Mouse (Mus musculus): ENCODE data around the gene Sbk1. TPM values are rescaled to one million over a fixed set of nuclear protein-coding genes. Genes with fewer than 3 reads are reported as not detected.

Sbk1 gene
- polyA plus RNA-seq, 1 experiment: 518 TPM

DNA sequence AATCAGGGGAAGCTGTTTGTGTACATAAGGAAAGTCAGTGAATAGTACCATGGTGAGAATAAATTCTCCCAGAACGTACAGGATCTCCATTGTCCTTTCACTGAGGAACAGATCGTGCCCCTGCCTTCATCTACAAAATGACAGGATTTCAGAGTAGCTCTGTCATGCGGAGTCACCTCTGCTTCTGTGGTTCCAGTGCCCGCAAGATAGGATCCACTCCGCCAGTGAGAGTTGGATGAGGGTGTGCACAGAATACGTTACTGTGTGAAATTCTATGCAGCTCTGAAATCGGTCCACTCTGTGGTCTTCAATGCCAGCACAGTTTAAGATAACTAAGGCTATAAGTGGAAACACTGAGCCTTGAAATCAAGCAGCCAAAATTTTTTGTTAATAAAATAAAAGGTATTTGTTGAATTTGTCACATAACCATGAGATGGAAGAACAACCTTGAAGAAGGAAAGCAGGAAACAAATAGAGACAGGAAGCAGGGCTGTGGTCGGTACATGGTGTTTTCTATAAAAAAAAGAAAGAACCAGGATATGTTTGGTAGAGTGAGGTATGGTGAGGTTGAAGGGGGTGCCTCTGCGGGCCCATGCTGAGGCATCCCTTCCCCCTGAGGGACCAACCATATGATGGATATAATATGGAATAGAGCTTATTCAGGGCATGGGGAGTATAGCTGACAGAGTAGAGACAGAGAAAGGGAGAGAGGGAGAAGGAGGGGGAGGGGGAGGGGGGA lies 57.7 kb downstream of the Sbk1 start:
- DNase-seq (ENCODE audit: low read depth): no peak
- no peak for TF ChIP-seq CTCF (IDR thresholded peaks at IDR 0.05; ENCODE audit: borderline replicate concordance, extremely low read depth, insufficient read depth, insufficient read length)
- no peak for TF ChIP-seq POLR2A (IDR thresholded peaks at IDR 0.05; ENCODE audit: borderline replicate concordance, extremely low read depth, insufficient read depth, insufficient read length, poor library complexity, severe bottlenecking)

- no peak for TF ChIP-seq POLR2A (IDR thresholded peaks at IDR 0.05; ENCODE audit: borderline replicate concordance, extremely low read depth, insufficient read depth, insufficient read length, poor library complexity, severe bottlenecking)
- no peak for TF ChIP-seq CTCF (IDR thresholded peaks at IDR 0.05; ENCODE audit: borderline replicate concordance, extremely low read depth, insufficient read depth, insufficient read length)
- no peak for DNase-seq (ENCODE audit: low read depth)
Measured at GRCm38 (mm10) chr7:126330693-126331092, 58.3 kb downstream of the Sbk1 start.

- TF ChIP-seq POLR2A (IDR thresholded peaks at IDR 0.05; ENCODE audit: borderline replicate concordance, extremely low read depth, insufficient read depth, insufficient read length, poor library complexity, severe bottlenecking) (no peak), CTCF (IDR thresholded peaks at IDR 0.05; ENCODE audit: borderline replicate concordance, extremely low read depth, insufficient read depth, insufficient read length) (peak; percentile 14; the same call in 1 of the 2 replicates)
- DNase-seq (ENCODE audit: low read depth): no peak
Measured at GRCm38 (mm10) chr7:126332691-126333090, 60.3 kb downstream of the Sbk1 start.

DNA sequence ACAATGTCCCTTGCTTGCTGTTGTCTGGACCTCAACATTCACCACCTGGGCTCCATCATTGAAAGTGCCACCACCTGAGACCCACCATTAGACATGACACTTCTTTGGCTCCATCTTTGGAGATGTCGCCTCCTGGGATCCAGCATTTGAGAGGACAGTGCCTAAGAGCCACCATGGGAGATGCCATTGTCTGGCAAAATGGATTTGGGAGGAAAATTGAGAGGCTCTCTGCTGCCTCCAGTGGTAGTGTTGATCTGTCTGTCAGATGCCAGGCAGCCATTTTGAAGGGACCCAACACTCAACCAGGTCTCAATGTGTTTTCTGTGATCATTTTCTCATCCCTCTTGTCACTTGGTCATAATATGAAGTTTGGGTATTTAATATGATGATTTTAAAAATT lies 63.1 kb downstream of the Sbk1 start:
- no peak for TF ChIP-seq POLR2A (IDR thresholded peaks at IDR 0.05; ENCODE audit: borderline replicate concordance, extremely low read depth, insufficient read depth, insufficient read length, poor library complexity, severe bottlenecking)
- peak; percentile 42; the same call in 1 of the 2 replicates for TF ChIP-seq CTCF (IDR thresholded peaks at IDR 0.05; ENCODE audit: borderline replicate concordance, extremely low read depth, insufficient read depth, insufficient read length)
- DNase-seq (ENCODE audit: low read depth): no peak

DNA sequence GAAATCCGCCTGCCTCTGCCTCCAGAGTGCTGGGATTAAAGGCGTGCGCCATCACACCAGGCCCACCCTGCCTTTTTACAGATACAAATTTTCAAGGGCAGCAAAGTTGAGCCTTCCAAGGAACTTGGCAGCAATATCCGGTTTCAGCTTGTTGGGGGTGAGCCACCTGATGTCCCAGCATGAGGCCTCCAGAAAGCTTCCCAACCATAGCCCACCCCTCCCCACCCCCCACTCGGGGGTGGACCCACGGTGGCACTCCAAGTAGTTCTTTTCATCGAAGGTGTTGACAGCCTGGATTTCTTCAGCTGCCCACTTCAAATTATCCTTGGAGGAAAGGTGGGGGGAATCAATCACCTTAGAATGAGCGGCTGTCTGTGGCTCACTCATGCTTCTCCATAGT lies 66.5 kb downstream of the Sbk1 start:
- DNase-seq (ENCODE audit: low read depth): no peak
- TF ChIP-seq CTCF (IDR thresholded peaks at IDR 0.05; ENCODE audit: borderline replicate concordance, extremely low read depth, insufficient read depth, insufficient read length): no peak
- TF ChIP-seq POLR2A (IDR thresholded peaks at IDR 0.05; ENCODE audit: borderline replicate concordance, extremely low read depth, insufficient read depth, insufficient read length, poor library complexity, severe bottlenecking): no peak

DNA sequence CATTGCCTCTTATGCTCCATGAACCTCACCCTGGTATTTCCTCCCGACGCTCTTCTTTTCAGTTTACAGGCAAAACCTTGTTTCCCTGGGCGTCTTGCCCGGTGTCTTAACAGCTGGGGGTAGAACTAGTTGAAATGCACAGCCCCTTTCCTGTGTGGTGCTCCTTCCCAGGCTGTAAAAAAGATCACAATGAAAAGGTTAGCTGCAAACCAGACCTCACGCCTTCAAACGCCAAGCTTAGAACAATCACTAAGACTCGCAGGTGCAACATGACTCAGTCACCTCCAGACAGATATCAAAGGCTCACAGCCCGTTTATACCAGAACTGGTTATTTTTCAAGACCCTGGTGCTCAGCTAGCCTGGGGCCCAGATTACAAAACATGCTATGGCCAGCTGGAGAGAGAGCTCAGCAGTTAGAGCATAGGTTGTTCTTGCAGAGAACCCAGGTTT lies 67.1 kb downstream of the Sbk1 start:
- DNase-seq (ENCODE audit: low read depth): peak; percentile 9

GRCm38 (mm10) chr7:126340206-126340618 lies 67.8 kb downstream of the Sbk1 start:
- DNase-seq (ENCODE audit: low read depth): no peak
- no peak for TF ChIP-seq CTCF (IDR thresholded peaks at IDR 0.05; ENCODE audit: borderline replicate concordance, extremely low read depth, insufficient read depth, insufficient read length)
- TF ChIP-seq POLR2A (IDR thresholded peaks at IDR 0.05; ENCODE audit: borderline replicate concordance, extremely low read depth, insufficient read depth, insufficient read length, poor library complexity, severe bottlenecking): no peak

More for the DNA sequence above, 67.1 kb downstream of the Sbk1 start:
- TF ChIP-seq POLR2A (IDR thresholded peaks at IDR 0.05; ENCODE audit: borderline replicate concordance, extremely low read depth, insufficient read depth, insufficient read length, poor library complexity, severe bottlenecking): no peak
- TF ChIP-seq CTCF (IDR thresholded peaks at IDR 0.05; ENCODE audit: borderline replicate concordance, extremely low read depth, insufficient read depth, insufficient read length): no peak

- TF ChIP-seq CTCF (IDR thresholded peaks at IDR 0.05; ENCODE audit: borderline replicate concordance, extremely low read depth, insufficient read depth, insufficient read length) (no peak), POLR2A (IDR thresholded peaks at IDR 0.05; ENCODE audit: borderline replicate concordance, extremely low read depth, insufficient read depth, insufficient read length, poor library complexity, severe bottlenecking) (no peak)
- DNase-seq (ENCODE audit: low read depth): no peak
Measured at GRCm38 (mm10) chr7:126340896-126341295, 68.5 kb downstream of the Sbk1 start.

Other genes starting within 250 kb of the Sbk1 start
- 16.8 and 26.6 TPM in 2 replicates for gene Gsg1l, start 190.2 kb upstream of the Sbk1 start, polyA plus RNA-seq (2012; rRNA removed)
- gene Xpo6, start 72.1 kb upstream of the Sbk1 start, polyA plus RNA-seq (2012; rRNA removed): 226 and 237 TPM in 2 replicates
- 1.0 and 2.1 TPM in 2 replicates for gene Lat, start 97.0 kb downstream of the Sbk1 start, polyA plus RNA-seq (2012; rRNA removed)
- gene Spns1, start 104.8 kb downstream of the Sbk1 start, polyA plus RNA-seq (2012; rRNA removed): 176 and 234 TPM in 2 replicates
- 11.0 and 15.7 TPM in 2 replicates for gene Nfatc2ip, start 124.1 kb downstream of the Sbk1 start, polyA plus RNA-seq (2012; rRNA removed)
- 0.05 and 0.06 TPM in 2 replicates for gene Cd19, start 142.3 kb downstream of the Sbk1 start, polyA plus RNA-seq (2012; rRNA removed)
- 22.1 and 25.2 TPM in 2 replicates for gene Rabep2, start 156.1 kb downstream of the Sbk1 start, polyA plus RNA-seq (2012; rRNA removed)
- 1.3 and 1.6 TPM in 2 replicates for gene Atp2a1, start 190.5 kb downstream of the Sbk1 start, polyA plus RNA-seq (2012; rRNA removed)
- gene Sh2b1, start 202.8 kb downstream of the Sbk1 start, polyA plus RNA-seq (2012; rRNA removed): 83.6 and 86.4 TPM in 2 replicates
- gene Tufm, start 214.7 kb downstream of the Sbk1 start, polyA plus RNA-seq (2012; rRNA removed): 107 and 118 TPM in 2 replicates
- gene Atxn2l, start 230.8 kb downstream of the Sbk1 start, polyA plus RNA-seq (2012; rRNA removed): 178 and 208 TPM in 2 replicates

Data from brain, embryonic 14.5 days (tissue).